Mouse (Mus musculus): ENCODE data around the gene Eya4. TPM values are rescaled to one million over a fixed set of nuclear protein-coding genes. Genes with fewer than 3 reads are reported as not detected.

Eya4 gene
- total RNA-seq, 2 experiments from 2014 or later: 30.6 to 42.4 TPM

DNA sequence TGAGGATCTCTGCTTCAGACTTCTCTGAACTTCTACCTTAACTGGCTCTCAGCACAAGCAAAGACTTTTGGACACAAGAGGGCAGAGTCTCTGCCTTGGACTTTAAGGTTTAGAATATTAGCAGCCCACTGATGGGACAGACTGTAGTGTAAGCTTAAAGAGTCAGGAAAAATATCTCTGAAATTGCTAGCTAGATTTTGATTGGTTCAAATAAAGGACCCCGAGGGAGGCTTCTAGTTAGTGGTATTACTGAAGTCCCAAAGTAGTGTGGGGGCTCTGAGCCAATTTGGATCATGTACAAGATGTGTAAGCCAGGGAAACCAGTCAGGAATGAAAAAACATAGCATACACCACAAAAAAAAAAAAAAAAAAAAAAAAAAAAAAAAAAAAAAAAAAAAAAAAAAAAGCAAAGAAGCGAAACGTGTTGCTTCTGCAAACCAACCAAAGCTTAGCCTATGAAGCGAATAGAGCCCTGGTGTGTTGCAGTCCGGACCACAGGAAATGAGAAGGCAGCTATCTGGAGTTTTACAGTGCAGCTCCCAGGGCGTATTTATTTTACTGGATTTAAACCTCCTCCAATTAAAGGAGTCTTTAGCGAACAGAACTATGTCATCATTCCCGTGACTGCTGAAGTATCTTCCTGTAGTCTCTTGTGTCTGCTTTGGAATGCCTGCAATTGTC, 173.8 kb downstream of the Eya4 start:
- intact Hi-C loops (cut with DNase I; ENCODE audit: low total_unique reads): no loop called here
- no peak for DNase-seq

DNA sequence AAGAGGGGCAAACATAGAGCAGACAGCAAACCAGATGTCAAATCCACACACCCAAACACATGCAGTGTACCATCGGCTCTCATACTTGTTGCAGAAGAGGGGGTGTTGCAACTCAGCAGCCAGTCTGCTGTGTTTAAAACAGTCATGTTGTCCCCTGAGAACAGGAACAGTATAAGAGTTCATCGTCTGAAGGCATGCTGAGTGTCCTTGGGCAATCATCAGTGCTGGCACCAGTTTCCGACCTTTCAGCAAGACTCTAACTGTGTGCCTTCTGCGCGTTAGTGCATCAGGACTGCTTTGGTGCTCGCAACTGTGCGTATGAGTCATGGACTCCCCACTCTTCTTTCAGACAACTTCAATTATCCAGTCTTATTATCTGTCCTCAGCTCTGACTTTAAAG, 179.0 kb downstream of the Eya4 start:
- intact Hi-C loops (cut with DNase I; ENCODE audit: low total_unique reads): no loop called here
- DNase-seq: no peak

DNA sequence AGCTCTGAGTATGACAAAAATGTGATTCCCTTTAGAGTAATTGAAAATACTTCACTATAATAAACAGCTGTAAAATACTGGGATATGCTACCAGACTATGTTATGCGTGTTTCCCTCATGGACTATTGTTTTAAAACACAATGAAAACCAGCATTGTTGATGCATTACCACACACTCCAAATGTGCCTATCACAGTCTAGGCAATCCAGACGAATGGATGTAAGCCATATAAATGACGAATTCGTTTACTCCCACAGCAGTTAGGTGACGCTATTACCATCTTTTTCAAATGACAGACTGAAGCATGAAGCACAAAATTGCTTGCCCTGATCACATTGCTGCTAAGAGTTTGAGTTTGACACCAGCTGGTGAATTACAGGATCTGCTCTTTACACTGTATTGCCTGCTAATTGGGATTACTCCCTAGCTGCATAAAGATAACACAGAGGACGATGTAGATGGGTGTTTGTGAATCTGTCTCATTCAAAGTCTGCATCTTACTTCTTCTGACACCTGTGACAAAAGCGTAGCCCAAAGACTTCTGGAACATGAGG, 185.4 kb downstream of the Eya4 start:
- DNase-seq: no peak
- intact Hi-C loops (cut with DNase I; ENCODE audit: low total_unique reads): no loop called here

DNA sequence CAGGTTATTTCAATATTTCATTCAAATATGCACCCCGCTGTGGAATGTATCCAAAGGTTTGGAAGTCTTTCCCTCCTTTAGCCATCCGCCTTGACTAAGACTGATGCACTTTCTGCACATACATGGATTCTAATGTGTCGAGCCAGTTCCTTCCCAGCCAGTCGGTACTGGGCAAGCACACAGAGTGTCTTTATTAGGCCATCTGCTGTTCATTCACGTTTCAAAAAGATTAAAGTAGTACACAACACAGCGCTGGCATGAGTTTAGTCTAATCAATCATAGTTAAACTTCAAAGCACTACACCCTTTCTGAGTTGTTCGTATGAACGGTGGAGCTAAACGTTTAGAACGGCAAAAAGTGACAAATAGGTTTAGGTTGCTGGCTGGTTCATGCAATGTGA, 190.7 kb downstream of the Eya4 start:
- no peak for DNase-seq
- intact Hi-C loops (cut with DNase I; ENCODE audit: low total_unique reads): no loop called here

DNA sequence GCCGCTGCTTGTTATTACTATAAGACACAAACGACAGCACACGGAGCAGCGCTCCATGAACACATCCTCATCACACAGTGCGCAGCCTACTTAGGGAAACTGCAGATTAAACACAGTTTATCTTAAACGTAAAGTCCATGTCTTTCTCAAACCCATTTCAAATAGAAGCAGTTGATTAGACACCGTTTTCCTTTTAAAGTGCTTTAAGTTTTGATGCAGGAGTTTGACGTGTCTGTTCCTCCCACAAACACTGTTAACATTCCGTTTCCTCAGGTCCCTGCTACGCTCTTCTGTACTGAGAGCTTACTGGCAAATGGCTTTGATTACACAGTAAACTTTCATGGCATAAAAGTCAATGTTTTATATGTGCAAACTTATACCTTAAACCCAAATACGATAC, 191.4 kb downstream of the Eya4 start:
- DNase-seq: no peak
- intact Hi-C loops (cut with DNase I; ENCODE audit: low total_unique reads): no loop called here

DNA sequence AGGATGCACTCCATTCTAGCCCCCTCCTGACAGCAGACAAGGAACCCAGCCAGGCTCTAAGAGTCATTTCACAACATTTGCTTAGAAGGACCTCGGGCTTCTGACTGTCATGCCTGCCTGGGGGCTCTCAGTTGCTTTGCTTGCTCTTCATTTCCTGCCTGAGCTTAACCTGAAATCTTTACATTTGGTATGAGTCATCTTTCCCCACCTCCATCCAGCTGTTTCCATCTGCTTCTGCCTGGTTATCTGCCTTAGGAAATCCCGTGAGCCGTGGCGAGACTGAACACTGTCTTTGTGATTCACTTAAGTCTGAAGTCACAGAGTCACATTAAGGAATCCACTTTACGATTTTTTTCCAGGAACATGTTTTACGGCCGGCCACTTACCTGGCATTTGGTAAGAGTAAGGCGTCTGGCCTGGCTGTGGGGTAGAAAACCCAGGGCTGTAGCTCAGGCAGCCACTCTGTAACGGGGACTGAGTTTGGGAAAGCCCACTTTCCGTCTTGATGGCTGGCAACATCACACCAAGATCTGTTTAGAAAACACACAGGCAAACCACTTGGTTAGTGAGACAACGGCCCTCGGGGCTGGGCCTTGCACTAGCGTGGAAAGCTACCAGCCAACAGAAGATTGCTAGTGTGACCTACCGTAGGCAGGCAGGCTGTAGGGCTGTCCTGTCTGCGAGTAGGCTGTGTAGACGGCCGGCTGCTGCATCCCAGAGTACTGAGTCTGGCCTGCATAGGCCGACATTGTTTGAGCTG, 193.5 kb downstream of the Eya4 start:
- DNase-seq: no peak
- intact Hi-C loops (cut with DNase I; ENCODE audit: low total_unique reads): no loop called here

DNA sequence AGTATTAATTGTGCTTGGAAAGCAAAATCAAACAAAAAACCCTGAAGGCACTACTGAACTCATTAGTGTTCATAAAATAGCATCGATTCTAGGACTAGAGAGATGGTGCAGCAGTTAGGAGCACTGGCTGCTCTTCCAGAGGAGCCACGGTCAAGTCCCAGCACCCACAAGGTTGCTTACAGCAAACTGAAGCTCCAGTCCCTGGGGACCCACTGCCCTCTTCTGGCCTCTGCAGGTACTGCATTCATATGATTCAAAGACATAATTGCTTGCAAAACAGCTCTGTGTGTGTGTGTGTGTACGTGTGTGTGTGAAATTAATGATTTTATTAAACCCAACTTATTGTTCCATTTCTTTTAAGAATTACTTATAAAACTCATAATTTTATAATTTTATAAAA, 200.2 kb downstream of the Eya4 start:
- intact Hi-C loops (cut with DNase I; ENCODE audit: low total_unique reads): no loop called here
- DNase-seq: peak; percentile 8

DNA sequence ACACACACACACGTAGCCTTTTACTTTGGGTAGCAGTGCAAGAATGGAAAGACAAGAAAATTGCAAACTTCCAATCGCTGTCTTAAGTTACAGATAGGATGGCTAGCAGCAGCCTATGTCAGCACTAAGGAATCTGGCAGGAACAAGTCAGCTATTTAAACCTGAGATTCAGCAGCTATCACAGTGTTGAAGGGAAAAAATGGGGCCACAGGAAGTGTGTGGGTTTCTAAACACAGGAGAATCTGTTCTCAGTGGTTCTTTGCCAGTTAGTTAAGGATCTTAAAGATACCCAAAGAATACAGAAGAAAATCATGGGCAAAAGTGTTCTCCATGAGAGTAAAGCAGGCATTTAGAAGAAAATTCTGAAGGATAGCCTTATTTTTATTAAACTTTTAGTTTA, 206.0 kb downstream of the Eya4 start:
- intact Hi-C loops (cut with DNase I; ENCODE audit: low total_unique reads): no loop called here
- no peak for DNase-seq

DNA sequence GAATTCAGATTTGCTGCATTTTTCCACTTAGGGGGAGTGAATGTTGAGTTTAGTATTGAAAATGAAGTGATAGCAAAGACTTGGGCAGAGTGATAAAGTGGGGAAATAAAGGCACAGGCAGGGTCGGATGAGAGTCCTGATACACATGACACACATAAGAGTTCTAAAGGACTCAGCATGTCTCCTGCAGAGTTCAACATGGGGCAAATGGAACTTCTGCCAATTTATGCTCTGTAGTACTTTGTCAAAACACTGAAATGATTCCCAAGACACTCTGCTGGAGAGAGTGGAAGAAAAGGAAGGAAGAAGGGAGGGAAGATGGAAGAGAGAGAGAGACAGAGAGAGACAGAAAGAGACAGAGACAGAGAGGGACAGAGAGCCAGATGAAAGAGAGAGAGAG, 222.6 kb downstream of the Eya4 start:
- intact Hi-C loops (cut with DNase I; ENCODE audit: low total_unique reads): no loop called here

DNA sequence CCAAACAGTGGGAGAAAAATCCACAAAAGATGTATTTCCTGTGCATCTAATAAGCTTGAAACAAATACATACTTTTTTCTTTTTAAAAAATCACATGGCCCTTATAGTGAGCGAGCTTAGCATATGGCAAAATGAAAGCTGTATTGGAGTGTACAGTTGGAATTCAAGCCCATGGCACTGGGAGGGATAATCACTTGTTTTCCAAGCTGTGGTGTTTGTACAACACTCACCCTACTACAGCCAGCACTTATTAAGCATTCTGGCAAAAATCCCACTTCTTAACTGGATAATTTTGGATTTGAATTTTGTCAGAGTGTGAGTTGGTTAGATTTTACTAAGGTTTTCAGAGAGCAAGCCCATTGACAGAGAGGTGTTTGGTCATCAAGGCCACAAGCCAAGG, 223.4 kb downstream of the Eya4 start:
- intact Hi-C loops (cut with DNase I; ENCODE audit: low total_unique reads): no loop called here

More for the DNA sequence above, 222.6 kb downstream of the Eya4 start:
- DNase-seq: no peak

DNA sequence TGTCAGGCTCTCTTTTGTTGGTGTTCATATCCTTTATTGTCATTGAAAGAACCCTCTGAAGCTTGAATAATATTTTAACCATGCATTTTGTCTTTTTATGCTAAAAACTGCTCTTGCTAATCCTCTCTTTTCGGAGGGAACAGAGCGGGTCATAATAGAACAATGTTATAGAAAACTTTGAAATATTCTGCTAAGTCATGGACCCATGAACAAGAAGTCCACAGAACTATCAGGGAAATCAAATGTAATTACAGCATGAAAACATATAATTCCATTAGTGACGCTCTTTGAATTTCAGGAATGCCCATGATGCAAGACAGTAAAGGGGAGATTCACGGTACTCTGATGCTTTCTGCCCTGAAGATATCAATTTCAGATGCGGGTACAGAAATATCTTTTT, 224.1 kb downstream of the Eya4 start:
- intact Hi-C loops (cut with DNase I; ENCODE audit: low total_unique reads): no loop called here
- no peak for DNase-seq

More for the DNA sequence above, 223.4 kb downstream of the Eya4 start:
- DNase-seq: no peak

DNA sequence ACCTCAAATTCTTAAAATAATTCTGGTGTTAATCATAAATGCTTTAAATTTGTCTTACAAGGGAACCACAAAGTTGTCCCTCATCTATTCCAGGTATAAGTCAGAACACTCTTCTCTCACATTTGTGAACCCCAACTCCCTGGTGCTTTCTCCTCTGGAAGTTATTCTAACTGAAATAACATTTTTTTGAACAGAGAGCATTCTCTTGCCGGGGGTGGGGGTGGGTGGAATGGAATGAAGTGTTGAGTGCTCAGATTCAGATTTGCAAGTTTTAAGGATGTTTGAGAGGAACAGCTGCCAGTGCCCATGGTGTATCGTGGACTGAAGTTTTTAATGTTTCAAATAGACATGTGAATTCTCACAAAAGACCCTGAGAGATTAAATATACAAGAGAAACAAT, 230.1 kb downstream of the Eya4 start:
- intact Hi-C loops (cut with DNase I; ENCODE audit: low total_unique reads): no loop called here

DNA sequence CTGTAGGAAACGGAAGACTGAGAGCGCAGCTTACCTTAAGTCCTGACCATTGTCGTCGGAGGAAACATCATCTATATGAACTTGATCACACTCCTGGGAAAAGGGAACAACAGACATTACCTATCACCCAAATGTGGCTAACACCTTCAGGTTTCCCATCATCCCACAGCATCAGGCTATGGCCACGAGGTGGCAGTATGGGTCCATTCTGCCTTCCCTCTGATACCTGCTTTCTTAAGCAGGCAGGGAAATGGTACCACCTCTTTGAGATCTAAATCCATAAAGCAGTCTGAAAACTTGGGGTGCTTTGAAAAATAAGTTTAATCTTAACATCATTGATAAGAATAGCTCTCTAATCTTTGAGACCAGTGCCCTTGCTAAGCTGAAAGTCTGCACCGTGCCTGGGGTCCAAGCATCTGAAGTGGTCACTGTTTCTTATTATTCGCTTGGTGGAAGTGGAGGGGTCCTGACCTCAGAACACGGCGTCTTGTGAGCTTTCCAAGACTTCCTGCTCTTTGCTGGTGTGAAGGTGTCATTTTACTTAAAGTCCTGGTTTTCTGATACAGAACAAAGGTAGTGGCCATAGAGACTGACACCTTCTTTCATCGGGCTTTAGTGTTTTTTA, 233.7 kb downstream of the Eya4 start:
- intact Hi-C loops (cut with DNase I; ENCODE audit: low total_unique reads): loop anchor here (5.0 to 10.0 kb wide), 2 partner anchors 495 to 658 kb away; no protein-coding TSS in a partner anchor
- peak; percentile 69 for DNase-seq

More for the DNA sequence above, 230.1 kb downstream of the Eya4 start:
- DNase-seq: no peak

DNA sequence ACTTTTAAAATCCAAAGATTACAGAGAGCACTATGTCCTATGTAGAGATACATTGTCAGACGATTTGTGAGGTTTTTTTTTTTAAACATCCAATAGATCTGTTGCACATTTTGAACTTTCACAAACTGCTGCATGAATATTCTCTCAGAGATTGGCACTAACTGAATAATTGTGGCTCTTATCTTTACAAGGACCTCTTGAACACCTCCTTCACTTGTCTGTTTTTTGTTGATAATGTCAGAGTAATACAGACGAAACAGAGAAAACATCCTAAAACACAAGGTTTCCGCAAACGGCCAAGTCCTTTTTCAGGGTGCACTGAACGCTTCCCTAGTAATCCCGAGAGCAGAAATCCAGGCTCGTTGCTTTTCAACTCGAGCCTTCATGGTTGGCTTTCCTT, 234.5 kb downstream of the Eya4 start:
- no peak for DNase-seq
- intact Hi-C loops (cut with DNase I; ENCODE audit: low total_unique reads): loop anchor here (5.0 to 10.0 kb wide), 2 partner anchors 496 to 659 kb away; no protein-coding TSS in a partner anchor

DNA sequence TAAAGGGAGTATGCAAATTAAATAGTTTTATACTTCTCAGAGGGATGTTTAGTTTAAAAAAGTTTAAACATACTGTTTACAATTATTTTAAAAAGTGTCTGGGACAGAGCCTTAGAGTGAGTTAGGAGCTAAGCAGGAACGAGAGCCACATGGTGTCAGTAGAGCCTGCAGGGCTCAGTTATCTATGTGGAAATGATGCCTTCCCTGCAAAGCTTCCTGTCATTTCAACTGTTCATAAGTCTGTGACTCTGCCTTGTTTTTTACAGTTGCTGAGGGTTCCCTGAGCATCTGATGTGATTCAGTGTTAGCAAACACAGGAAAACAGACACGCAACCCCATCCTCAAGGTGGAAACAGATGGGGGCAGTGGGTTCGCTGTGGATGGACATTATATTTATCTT, 235.3 kb downstream of the Eya4 start:
- no peak for DNase-seq
- intact Hi-C loops (cut with DNase I; ENCODE audit: low total_unique reads): loop anchor here (5.0 to 10.0 kb wide), 2 partner anchors 497 to 659 kb away; no protein-coding TSS in a partner anchor

DNA sequence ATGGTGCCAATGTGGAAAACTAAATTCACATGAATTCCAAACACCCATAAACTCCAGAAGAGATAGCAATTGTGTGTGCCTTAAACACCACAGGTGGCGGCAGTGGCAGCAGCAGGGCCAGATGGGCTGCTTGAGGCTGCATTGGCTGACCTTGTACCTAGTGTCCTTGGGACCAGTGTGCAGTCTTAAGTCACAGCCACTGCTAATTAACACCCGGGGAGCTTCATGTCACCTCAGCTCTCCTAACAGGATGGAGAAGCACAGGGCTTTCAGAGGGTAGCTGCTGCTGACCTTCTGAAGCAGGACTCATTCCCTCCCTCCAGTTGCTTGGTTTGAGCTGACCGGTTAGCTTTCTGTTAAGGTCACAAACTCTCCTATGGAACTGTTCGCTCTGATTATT, 242.5 kb downstream of the Eya4 start:
- no peak for DNase-seq

DNA sequence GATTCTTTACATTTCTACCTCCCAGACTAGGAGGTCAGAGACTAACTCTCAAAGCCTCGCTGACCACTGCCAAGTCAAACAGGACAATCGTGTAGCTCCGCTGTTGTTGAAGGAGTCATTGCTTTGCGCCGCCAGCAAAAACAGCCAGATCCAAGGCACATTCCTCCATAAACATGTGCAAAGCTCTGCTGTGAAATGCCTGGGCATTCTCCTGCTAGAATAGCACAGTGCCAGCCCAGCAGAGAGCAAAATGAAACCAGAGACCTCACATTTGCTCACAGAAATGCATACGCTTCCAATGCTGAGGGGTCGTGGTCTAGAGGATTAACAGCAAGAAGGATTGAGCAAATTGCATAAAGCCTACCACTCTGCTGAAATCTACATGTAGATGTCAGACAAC, 258.1 kb downstream of the Eya4 start:
- DNase-seq: no peak
- intact Hi-C loops (cut with DNase I; ENCODE audit: low total_unique reads): no loop called here

More for the DNA sequence above, 242.5 kb downstream of the Eya4 start:
- intact Hi-C loops (cut with DNase I; ENCODE audit: low total_unique reads): no loop called here

DNA sequence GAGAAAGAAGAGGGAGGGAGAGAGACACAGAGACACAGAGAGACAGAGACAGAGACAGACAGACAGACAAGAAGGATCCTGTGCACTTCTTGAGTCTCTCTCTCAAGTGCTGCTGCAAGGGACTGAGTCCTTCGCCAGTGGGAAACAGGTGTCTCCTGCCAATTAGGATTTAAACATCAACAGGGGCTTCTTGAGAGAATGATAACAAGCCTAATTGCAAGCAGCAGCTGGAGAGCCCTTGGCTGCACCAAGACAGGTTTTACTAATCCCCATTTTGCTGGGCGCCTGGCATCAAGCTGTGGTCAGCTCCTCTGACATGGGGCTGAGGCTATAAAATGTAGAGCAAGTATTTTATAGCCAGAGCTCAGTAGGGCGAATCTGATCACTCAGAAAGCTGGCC, 259.0 kb downstream of the Eya4 start:
- intact Hi-C loops (cut with DNase I; ENCODE audit: low total_unique reads): no loop called here
- DNase-seq: no peak

DNA sequence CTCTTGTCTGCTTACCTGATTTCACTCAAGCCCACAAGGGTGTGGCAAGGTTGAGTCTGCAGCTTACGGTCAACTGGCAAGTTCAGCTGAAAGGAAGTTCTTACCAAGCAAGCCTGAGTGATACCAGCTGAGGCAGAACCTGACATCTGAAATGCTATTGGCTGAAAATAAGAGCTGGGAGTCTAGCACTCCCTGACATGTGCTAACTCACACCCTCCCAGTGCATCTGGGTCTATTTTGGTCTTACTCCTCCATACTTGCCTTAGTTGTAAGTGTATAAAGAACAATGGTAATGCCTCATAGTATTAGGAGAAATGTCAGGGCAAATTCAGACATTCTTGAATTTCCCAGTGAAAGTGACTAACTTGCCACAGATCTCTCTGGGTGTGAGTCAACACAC, 260.3 kb downstream of the Eya4 start:
- intact Hi-C loops (cut with DNase I; ENCODE audit: low total_unique reads): no loop called here
- no peak for DNase-seq

DNA sequence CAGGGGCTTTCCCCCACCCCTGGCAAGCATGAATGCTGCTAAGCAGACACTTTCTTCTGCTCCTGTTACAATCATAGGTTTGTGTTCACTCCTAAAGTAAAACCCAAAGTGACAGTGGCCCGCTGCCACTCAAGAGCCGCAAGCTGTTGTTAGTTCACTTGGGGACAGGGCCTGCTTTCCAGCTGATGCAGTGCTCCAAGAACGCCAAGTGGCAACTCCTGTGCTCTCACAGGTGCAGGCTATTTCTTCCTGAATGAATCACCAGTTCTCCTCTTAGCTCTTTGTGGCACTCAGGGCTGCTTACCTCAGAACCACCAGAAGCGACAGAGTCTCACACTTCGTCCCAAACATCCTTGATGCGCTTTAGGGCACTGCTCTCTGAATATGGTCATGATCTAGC, 261.3 kb downstream of the Eya4 start:
- intact Hi-C loops (cut with DNase I; ENCODE audit: low total_unique reads): no loop called here

More for the DNA sequence above, 261.3 kb downstream of the Eya4 start:
- DNase-seq: peak; percentile 46
